Mouse (Mus musculus) layer of hippocampus, postnatal 10 days (tissue): Measurements from ENCODE around the gene Unc13a. TPM values are rescaled to one million over a fixed set of nuclear protein-coding genes. Genes with fewer than 3 reads are reported as not detected.
A peak's percentile ranks its signal among the peaks of the same experiment; 100 is the strongest.

Experiments
- DNase-seq, 2 experiments: peaks; one replicate each; pipeline ENCODE4 v3.0.0; 2021; ENCODE audit warnings: low spot score in 2 of 2
- total RNA-seq, 2 experiments: library from RNA; stranded (reverse); gene quantifications; 2 replicates each; pipeline ENCODE4 v1.2.3; 2021

Gene Unc13a
- total RNA-seq, 2 experiments from 2014 or later, result 242 to 246 TPM

GRCm38 (mm10) chr8:71687616-71688015, 16.1 kb upstream of the Unc13a start:
- no peak for DNase-seq

DNA sequence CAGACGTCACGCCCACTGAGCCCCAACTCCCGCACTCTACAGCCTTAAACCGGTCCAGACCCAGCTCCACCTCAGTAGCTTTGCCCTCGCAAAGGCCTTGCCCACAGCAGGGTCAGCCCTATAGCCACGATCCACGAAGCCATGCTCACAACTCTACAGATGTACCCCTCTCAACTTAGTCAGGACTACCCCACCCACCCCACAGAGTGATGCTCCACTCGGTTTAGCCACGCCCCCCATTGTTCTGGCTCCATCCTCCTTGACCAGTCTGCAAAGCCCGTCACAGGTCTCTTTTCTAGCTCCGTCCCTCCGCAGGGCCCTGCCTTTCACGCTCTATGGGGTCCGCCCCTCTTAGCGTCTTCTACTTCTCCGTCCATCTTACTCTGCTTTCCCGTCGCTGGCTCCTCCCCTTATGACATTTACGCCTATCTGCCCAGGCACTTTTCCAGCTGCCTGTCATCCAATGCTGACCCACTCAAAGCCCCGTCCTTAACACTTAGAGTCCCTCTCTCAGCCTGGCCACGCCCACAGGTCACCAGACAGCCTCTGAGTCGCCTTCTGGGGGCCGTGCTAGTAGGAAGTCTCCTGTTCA, 14.7 kb upstream of the Unc13a start:
- no peak for DNase-seq

DNA sequence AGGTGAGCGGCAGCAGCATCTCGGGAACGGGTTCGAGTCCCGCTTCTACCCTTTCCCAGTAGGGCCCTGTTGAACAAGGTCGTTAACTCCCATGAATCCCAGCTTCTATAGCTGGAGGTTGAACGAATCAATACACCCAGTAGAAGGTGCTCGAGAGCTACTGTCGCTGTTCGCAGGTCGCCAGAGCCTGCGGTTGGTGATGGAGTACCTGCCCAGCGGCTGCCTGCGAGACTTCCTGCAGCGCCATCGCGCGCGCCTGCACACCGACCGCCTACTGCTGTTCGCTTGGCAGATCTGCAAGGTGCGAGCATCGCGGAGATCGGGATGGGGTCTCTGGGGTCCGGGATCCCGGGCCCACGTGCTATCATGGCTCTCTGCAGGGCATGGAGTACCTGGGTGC, 14.0 kb upstream of the Unc13a start:
- DNase-seq, result peak in 1 of 2 experiments; percentile 29

DNA sequence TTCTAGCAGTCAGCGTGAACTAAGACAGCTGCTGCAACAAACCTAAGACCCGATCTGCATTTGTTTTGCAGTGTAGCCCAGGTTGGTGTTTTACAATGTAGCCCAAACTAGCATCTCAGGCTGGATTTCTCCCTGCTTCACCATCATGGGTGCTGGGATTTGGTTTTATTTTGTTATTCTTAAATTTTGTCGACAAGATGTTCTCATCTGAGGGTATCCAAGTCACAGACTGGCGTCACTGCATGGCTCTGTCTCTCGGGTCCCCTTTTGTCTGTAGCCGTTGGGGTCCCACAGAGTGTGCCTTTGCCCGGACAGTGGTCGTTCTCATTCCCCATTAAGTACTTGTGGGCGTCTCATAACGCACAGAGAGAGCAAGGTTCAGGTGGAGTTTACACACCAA, 13.1 kb upstream of the Unc13a start:
- DNase-seq, result no peak

DNA sequence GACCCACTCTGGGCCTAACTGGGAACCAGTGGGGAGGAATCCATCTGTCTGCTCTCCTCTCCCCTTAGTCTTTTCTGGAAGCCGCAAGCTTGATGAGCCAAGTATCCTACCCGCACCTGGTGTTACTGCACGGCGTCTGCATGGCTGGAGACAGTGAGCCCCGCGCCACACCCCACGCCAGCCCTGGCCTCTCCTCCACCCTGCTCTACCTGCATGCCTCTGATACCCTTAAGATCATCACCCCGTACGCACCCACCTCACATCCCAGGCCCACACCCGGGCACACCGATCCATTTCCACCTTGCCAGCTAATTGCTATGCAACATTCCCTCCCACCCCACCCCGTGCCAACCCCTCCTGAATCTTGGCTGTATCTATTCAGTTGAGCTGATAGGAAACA, 11.3 kb upstream of the Unc13a start:
- DNase-seq, result no peak

DNA sequence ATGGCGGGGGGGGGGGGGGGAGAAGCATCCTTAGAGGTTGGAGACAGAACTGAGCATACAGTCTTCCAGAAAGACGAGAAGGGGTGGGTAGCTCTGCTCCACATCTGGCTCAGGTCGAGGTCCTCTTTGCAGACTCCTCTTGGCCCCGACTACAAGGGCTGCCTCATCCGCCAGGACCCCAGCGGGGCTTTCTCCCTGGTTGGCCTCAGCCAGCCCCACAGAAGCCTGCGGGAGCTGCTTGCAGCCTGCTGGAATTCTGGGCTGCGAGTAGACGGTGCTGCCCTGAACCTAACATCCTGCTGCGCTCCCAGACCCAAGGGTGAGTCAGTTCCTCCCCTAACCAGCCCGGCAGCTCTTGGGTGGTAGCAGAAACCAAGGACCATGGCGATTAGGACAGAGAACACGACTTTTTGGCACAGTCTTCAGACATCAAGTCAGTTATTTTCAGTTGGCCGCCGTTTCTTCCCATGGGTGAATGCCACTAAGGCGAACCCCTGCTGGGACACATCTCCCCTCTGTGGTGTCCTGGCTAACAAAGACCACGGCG, 9.9 kb upstream of the Unc13a start:
- DNase-seq, result no peak

DNA sequence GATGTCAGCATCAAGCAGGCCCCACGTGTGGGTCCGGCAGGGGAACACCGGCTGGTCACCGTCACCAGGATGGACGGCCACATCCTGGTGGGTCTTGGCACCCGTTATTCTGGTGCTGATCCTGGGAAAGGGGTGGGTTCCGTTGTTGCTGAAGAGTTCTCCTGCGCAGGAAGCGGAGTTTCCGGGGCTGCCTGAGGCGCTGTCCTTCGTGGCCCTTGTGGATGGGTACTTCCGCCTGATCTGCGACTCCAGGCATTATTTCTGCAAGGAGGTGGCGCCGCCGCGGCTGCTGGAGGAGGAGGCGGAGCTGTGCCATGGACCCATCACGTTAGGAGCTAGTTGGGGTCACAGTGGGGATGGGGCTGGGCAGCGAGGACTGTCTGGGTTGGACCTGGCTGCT, 8.9 kb upstream of the Unc13a start:
- DNase-seq, result no peak

GRCm38 (mm10) chr8:71679550-71680168, 8.1 kb upstream of the Unc13a start:
- peak in 1 of 2 experiments; percentile 39 for DNase-seq

DNA sequence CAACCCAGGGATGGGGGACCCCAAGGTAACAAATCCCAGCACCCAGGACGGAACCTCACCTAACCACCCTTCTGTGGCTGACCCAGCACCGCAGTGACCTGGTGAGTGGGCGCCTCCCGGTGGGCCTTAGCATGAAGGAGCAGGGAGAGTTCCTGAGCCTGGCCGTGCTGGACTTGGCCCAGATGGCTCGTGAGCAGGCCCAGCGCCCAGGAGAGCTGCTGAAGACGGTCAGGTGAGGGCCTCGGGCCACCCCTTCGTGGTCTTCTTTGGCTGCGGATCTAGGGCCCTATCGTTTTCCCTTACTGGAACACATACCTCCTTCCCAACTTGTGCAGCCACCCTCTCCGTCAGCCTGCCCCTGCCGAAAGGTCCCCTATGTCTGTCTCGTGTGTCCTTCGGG, 7.6 kb upstream of the Unc13a start:
- peak in 1 of 2 experiments; percentile 21 for DNase-seq

- no peak for DNase-seq
Measured at GRCm38 (mm10) chr8:71678216-71678615, 6.7 kb upstream of the Unc13a start.

DNA sequence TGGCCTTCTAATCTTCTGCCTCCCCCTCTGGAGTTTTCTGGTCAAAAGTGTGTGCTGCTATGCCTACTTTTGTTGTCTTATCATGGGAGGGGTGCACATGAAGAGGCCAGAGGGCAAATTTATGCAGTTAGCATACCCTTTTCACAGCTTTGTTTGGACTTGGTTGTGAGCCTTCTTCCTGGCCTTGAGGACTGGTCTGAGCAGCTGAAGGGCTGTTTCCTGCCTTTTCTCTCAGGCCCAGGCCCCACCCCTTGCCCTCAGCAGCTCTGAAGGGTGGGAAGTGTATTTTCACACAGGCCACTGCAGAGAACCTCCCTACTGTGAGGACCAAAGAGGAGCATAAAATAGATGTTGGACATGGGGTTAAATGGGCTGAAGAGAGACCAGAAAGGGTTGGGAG, 6.0 kb upstream of the Unc13a start:
- peak in 1 of 2 experiments; percentile 20 for DNase-seq

DNA sequence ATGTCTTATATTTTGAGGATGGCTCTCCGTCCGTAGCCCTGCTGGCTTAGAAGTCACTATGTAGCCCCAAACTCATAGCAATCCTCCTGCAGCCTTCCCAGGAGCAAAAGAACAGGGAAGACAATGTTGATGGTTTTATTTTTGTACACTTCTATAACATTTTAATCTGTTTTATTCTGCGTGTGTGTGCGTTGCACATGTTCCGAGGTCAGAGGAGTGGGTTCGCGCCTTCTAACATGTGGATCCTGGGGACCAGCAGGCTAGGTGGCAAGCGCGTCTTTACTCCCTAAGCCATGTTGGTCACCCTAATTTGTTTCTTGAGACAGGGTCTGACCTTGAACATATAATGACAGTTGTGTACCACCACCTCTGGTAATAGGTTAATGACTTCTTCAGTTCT, 5.2 kb upstream of the Unc13a start:
- no peak for DNase-seq

- peak; percentile 46 to 68 for DNase-seq
Measured at GRCm38 (mm10) chr8:71676020-71676741, 4.6 kb upstream of the Unc13a start, which contains the start of gene Jak3. Gene Jak3 (plus strand): TSS chr8:71676296.

- peak in 1 of 2 experiments; percentile 27 for DNase-seq
Measured at GRCm38 (mm10) chr8:71675456-71676019, 4.0 kb upstream of the Unc13a start.

GRCm38 (mm10) chr8:71674071-71674470, 2.5 kb upstream of the Unc13a start:
- no peak for DNase-seq

GRCm38 (mm10) chr8:71672168-71672735, 695 bp upstream of the Unc13a start:
- DNase-seq, result no peak

DNA sequence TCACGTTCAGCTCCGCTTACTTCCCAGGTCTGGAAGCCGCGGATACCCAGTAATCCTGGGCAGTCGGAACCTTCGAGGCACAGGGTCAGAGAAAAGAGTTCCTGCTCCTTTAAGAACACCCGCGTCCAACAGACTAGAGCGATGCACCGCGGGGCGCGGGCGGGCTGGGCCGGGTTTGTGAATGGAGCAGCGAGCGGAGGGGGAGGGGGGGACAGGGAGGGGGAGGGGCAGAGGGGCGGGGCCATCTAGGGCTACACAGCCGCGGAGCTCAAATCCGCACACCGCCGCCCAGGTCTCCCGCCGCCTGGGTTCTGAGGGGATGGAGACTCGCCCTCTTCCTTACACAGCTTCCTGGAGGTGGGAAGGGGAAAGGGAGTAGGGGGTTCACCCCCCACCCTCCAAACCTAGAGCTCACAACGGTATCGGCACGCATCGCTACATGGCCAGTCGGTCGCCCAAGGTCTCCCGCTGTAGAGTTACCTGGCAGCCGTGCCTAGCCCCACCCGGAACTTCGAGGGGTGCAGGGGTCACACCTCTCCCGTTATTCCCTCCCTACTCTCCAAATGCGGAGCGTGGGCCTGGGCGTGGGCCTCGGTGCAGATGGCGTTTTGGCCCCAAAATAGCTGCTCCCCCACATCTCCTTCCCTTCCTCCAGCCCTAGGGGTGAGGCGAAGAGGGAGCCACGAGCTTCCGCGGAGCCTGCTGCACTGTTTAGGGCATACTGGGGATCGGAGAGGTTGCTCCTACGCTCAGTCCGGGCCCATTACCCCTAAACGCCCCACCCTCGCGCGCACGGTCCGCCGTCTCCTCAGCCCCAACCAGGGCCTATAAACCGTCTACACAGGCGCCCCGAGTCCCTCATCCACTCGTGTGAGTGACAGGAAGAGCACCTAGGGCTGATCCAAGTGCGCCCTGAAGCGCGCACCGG, 672 bp downstream of the Unc13a start:
- DNase-seq, result peak; percentile 67 to 75

- no peak for DNase-seq
Measured at GRCm38 (mm10) chr8:71670198-71670597, 1.4 kb downstream of the Unc13a start.

- DNase-seq, result no peak
Measured at GRCm38 (mm10) chr8:71668220-71668975, 3.2 kb downstream of the Unc13a start.

DNA sequence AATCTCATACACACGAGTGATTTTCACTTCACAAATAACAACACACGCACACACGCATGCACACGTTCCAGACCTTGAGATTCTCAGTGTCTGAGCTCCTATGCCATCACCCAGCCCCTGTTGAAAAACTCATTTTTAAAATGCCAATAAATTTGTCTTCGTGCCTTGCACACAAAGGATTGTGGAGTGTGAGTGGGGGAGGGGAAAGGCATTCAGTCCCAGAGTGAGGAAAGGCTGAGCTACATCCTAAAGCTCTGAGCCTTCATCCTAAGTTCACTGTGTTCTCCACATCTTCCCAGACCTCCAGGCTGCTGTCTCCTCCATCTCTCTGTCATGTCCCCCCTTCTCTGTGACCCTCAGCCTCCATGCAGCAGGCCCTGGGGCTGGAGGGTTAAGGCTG, 4.3 kb downstream of the Unc13a start:
- no peak for DNase-seq
